Mouse (Mus musculus) A20 (cell line): ENCODE measurements around the gene Ghrhr.

Source experiments
- DNase-seq: peaks from one replicate; pipeline ENCODE4 v3.0.0-alpha.2; 2011; ENCODE audit warnings: low read depth, low spot score

The Ghrhr gene

DNA sequence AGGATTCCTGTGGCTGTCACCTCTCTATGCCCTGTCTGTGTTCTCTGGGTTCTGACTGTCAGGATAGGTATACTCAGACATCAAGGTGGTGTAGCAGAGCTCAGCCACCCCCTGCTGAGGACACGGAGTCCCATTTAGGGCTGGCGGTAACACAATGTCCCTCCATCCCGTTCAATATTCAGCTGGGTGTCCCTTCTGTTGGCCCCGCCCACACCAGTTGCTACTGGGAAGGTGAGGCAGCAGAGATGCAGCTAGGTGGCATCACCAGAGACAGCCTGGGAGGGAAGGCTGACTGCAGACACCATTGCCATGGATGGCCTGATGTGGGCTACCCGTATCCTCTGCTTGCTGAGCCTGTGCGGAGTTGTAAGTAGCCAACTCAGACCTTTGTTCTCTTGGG lies at the start of gene Ghrhr:
Ghrhr (plus strand) TSS at position 220 of the 400 bp plus-strand sequence.
- DNase-seq: no peak

DNA sequence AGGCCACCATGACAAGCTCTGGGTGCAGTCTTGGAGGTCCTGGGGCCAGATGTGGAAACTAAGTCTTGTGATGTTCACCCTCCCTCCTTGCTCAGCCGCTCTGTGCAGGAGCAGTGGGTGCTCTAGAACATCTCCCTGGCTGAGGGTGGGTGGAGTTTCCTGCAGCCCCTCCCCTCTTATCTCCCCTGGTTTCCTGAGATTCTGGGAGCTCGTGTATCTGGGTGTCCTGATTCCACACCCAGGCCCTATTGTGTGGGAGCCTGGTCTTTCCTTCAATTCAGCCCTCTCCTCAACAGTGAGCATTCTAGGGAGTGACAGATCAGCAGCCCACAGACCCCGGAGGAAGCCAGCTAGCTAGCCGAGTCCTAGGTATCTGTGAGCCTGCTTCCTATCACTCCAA lies 49.8 kb upstream of the Ghrhr start:
- DNase-seq: no peak

DNA sequence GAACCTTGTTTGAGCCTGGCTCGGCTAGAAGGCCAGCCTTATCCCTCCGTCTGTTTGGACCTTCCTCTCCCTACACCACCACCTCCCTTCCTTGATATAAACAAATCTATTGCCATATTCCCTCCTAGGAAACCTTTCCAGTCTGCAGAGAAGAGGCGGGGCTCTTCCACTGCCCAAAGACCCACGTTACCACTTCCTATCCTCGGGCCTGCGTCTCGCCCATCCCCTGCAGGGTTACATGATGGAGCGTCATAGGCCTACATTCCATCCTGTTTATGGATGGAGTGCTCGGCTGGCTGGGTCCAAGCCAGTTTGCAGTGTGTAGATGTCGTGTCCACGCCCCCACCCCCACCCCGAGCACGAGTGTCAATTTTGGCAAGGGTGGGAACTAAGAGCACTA lies 48.8 kb upstream of the Ghrhr start:
- DNase-seq: no peak

DNA sequence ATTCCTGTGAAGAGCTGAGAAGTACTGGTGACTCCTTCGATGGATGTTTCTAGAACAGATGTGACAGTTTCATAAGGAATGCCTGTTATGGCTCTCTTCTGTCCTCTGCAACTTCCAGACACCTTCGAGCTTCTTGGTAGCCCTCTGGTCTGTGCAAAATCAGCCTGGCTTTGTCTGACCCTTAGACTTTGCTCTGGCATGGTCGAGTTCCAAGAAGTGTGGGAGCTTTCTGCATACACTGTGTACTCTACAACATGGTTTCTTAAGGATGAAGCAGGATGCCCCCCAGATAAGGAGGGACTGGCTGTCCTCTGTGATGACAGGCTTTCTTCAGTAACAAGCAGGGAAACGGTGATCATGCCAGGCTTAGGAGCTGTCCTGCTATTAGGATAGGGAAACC lies 47.9 kb upstream of the Ghrhr start:
- no peak for DNase-seq

DNA sequence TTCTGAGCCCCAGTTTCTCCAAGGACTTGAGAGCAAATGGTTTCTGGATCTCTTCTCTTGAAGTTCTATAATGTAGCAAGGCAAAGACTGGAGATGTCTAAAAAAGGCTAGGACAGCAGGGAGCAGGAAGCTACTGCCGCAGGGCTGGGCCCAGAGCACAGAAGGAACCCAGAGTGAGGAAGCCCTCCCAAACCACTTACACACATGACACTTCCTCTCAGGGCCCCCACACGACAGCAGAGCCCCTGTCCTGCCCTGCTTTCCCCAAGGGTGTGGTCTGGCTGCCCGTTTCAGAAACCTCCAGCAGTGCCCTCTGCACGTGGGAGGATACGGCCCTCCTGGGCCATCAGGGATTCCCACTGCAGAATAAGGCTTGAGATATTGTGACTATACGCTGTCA lies 44.8 kb upstream of the Ghrhr start:
- no peak for DNase-seq

DNA sequence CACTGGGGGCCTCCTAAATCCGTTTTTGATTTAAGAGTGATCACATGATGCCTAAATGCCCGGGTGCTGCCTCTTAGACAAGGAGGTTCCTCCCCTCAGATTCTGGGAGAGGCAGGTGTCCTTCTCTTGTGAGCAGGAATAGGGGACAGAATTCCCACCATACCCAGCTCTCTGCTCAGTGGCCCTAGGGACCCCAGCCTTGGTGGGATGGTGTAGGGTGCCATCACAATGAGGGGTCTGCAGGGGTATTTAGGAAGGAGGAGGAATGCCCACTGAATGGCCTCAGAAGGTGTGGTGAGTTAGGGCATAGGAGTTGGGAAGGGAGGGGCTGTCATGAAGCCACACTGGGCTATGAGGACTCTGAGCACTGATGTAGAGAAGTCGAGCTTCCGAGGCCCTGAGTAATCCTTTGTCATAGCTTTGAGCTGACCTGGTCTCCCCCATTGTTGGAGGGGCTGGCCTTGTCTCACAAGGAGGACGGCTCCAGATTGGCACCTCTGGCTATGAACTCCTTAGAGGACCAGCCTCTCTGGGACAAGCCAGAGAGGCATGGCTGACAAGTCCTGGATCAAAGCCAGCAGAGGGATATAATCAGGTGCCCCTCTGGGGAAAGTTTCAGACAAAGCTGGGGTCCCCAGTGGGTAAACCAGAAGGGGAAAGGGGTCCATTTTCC lies 43.9 kb upstream of the Ghrhr start:
- DNase-seq: no peak

DNA sequence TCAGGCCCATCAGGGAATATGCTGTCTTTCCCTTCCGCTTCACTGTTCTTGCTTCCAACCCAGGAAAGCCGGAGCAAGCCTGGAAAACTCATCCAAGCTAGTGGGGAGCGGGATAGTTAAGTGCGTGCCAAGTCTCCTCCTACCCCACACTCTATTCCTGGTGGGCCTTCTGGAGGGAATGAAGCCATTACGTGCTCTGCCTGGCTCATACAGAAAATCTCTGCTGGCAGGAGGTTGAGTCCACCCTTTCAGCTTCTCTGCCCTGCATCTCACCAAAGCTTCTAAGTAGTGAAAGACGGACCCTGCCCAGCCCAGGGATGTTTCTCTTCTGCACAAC lies 43.4 kb upstream of the Ghrhr start:
- DNase-seq: no peak

DNA sequence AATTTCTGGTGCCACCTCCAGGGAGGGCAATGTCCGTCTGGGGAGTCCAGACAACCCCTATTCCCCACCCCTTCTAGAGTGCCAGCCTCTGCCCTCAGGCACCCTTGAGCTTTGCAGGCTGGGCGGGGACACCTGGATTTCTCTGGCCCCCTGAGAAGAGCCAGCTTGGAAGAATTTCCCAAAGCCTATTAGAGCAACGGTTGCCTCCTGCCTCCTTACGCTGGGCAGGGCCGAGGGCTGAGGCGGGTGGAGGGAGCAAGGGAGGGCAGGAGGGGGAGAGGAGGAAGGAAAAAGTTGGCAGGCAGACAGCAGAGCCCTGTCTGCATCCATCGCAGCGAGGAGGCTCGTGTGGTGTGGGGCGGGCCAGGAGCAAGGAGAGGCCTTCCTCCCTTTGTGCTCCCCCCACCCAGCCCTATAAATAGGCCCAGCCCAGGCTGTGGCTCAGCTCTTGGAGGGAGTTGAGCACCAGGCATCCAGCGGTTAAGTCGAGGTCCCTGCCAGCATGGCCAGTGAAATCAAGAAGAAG lies 40.0 kb upstream of the Ghrhr start, which contains the start of gene Aqp1:
Aqp1 (plus strand) TSS at position 444 of the 526 bp plus-strand sequence.
- DNase-seq: no peak

DNA sequence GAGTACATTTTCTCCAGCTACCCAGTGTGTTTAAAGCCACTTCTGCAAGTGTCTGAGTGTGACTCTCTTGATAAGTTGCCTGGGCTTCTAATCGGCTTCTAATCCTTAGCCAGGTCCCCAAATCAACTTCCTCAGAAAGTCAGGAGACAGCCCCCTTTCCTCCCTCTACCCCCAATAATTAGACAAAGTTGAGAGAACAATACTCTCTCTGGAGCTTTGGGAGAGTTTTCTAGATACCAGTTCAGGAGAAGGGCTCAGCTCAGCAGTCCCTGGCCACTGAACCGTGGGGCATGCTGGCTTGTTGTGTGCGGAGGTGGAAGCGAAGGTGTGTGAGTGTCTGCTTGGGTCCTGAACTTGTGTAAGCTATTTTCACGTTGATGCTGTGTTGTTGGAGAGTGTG lies 38.9 kb upstream of the Ghrhr start:
- no peak for DNase-seq

DNA sequence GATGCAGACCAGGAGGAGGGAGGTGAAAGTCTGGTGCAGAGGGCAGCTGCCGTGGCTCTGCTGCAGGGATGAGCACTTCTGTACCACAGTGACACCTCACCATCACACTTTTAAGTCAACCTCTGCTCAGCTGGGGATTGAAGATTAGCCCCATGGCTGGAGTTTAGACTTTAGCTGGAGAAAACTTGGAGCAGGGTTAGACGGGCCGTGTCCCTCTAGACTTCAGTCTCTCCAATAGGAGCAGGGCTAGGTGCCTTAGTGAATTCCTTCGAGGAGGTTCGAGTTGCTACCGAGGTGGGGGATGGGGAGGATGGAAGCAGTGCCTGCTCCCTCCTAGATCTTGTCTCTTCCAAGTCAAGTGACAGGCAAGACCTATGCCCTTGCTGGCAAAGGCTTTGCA lies 38.0 kb upstream of the Ghrhr start:
- DNase-seq: no peak

DNA sequence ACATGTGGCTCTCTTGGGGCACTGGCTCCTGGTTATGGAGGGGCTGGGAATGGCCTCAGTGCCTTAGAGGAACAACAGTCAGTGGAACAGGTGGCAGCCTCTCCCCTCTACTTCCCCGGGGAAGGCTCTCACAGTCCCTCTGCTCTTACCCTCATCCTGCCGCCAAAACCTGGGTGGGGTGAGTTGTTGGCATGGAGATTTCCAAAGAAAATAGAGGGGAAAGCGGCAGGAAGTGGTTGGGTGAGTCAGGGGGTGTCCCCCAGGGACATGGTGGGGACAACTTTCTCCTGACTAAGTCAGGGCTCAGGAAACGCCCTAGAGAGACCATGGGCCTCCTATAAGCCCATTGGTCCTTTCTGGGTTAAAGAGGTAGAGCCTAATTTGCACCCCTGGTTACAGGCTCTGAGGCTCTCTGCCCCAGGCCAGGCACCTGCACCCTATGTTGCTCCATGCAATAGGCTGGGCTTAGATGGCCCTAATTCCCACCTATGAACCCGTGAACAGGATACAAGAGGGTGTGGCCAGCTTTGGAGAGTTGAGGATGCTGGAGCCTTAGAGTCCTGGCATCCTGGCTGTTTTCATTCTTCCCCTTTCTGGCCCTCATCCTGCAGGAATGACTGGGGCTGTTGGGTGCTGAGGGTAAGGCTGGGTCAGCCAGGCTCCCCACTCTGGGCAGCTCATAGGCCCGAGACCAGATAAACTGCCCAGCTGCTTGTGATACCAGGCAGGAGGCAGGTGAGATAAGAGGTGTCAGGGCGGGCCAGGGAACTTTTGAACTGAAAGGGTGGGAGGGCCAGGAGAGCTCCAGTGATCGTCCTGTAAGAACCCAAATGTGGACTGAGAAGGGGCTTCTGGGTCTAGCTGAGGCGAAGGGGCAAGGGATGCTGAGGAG lies 36.9 kb upstream of the Ghrhr start:
- no peak for DNase-seq

DNA sequence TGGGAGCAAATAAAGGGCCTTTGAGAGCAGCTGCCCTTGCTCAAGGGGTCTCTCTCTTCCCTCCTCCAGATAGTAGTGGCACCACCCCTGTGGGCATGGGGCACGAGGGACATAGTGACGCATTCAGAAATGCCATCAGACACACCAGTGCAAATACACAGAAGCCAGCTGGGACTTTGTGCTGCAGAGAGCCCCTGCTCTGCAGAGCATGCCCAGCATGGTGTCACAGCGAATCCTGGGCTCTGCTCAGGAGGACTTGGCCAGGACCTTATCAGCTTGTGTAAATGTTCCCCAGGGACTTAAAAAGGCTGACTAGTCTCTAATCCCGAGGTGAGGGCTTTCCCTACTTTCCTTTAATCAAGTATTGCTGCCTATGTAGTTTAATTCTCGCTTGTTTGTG lies 34.4 kb upstream of the Ghrhr start:
- DNase-seq: no peak

DNA sequence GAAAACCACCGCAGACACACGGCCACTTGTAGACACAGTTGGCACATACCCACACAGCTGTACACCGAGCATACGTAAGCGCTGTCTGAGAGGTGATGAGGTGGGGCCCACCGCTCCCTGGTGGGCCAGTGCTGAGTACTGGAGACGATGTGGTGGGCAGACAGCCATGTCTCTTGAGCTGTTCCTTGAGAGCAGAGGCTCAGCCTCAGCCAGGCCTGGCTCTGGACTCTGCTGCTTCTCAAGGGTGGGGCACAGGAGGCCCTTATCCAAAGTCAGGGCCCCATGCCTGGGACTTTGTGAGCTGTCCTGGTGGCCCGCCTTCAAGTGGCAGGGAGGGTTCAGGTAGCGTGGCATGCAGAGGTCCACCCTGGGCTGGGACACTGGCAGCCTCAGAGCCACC lies 33.8 kb upstream of the Ghrhr start:
- DNase-seq: no peak

DNA sequence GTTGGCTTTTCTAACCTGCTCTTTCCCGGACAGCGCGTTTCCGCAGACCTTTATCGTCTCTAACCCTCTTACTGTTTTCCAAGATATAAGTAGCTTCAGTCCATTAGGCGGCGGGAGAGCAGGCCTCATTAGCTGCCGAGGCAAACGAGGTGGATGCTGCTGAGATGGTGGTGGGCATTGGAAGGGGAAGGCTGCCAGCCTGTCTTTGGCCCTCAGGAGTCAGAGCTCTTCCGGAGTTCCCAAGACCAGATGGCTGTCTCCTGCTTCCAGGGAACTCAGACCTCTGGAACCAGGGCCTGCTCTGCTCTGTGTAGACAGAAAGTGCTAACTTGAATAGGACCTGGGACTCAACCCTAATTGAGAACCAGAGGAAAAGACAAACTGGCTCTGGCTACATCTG lies 32.6 kb upstream of the Ghrhr start:
- no peak for DNase-seq

DNA sequence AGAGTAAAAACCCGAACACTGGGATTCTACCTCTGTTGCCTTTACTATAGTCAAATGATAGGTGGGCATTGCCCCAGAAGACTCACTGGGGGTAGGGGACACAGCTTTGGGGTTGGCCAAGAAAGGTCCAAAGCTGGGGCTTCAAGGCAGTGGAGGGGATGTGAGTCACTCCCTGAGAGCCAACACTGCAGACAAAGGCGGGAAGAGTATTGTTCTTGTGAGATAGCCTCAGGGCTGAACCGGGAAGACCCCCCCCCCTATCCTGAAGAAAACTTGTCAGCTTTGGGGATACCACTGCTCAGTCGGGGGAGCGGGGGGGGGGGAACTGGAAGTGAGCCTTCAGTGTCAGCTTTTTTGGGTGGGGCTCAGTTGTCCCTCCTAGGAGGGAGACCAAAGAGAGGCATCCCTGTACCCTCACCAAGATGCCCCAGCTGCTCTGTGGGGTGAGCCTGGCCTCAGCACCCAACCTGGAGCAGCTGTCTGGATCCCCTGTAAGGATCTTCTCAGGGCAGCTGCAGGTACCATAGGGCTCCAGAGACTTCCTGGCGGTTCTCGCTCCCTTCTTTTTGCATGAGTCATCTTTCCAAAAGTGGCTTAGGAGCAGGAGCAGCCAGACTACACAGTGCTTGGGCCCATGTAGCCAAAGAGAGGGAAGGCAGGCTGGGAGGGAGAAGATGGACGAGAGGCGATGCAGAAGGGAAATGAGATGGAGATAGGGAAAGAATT lies 31.6 kb upstream of the Ghrhr start:
- DNase-seq: no peak

DNA sequence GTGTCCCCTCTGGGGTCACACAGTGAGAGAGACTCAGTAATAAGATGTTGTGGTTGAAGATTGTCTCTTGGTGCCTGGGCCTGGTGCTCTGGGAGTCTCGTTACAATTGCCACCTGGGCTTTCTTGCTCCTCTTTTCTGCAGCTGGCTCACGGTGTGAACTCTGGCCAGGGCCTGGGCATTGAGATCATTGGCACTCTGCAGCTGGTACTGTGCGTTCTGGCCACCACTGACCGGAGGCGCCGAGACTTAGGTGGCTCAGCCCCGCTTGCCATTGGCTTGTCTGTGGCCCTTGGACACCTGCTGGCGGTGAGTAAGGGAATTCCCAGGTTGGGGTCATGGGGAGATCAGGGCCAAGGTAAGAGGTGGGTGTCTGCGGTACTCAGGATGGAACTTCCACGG lies 30.8 kb upstream of the Ghrhr start:
- no peak for DNase-seq

DNA sequence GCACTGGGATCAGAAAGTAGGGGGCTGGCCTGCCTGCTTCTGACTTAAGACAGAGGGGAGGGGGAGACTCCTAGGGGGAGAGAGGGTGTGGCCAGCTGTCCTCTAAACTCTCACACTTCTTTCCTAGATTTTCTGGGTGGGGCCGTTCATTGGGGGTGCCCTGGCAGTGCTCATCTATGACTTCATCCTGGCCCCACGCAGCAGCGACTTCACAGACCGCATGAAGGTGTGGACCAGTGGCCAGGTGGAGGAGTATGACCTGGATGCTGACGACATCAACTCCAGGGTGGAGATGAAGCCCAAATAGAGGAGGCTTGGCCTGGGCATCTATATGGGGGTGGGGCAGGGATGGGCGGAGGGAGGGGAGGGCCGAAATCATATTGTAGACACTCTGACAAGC lies 29.6 kb upstream of the Ghrhr start:
- no peak for DNase-seq

DNA sequence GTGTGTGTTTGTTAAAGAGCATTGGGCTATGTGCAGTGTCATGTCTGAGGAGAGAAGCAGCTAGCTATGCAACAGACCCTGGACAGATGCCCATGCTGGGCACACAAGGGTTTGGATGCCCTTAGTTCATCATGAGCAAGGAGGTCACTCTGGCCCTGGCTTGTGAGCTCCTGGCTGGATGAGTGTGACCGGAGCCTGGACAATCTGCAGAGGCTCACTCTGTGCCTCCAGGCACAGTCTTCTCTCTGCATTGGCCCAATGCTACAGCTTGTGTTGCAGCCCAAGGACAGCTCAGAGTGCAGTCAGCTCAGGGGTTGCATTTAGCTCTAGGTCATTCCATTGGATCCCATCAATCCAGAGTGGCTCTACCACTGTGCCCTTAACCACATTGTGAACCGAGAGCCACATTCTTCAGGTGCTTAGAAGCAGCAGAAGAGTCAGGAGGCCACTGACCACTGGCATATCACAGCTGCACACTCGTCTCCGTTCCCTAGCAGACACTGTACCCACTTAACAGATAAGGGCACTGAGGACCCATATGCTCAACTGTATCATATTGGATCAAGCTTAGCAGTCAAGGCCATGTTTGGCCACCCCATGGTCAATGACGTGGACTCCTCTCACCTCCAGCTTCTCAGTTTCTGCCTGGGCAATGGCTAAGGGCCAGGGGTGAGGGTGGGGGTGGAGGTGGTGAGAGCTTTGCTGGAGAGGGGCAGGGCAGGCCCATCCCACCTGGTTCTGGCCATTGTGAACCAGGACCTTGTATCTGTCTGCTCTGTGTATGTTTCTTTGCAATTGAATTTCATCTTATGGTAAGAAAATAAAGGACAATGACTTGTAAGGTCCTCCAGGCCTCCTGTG lies 28.2 kb upstream of the Ghrhr start:
- no peak for DNase-seq

DNA sequence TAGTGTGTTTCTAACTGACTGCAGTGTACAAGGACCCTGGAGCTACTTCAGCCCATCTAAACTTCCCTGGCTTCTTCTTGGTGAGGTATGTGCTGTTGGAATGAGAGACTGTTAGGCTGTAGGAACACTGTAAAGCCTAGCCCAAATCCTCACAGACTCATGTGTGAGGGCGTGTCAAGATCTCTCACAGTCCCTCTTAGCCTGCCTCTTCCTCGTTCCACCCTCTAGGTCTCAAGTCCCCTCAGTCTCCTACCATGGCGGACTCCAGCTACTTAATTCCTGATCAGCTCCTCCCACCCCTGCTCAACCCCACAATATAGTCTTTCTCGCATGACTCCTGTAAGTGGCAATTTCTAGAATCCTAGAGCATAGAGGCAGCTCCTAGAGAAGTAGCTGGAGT lies 26.9 kb upstream of the Ghrhr start:
- DNase-seq: no peak

DNA sequence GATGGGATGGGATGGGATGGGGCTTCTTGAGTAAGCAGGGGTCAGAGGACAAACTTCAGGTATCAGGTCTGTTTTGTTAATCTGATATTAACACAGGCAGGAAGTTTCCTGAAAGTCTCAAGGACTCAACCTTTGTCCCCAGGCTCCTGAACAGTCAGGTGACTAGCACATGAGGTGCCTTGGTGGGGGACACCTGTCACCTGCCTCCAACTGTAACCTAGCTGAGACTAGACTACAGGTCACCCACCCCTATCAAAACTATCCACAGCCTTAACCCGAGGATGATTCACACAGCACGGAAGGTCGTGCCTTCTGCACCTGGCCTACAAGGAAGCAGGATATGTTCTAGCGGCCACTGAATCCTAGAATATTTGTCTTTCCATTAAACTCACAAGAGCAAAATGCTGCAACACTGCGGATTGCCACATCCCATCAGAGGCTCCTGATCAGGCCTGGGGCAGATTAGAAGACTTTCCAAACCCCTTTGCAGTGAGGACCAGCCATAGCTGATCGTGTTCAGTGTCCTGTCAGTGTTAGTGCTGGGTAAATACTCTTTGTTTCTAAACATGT lies 25.6 kb upstream of the Ghrhr start:
- no peak for DNase-seq

DNA sequence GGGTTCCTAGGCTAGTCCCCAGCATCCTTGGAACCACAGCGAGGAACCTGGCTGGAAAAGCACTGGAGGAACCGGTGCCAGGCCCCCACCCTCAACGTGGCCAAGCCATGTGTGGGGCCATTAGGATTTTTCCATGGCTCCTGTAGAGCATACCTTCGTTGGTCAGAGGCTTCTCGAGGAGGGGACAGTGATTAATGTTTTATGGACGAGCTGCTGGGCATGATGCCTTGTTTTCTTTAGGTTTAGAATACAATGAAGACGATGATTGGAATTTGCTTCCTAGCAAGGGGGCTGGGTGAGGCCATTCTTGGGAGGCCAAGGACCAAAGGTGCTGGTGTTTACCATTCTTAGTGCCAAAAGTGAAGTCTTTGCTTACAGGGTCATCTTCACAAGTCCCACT lies 24.4 kb upstream of the Ghrhr start:
- DNase-seq: no peak
